Mouse (Mus musculus): ENCODE data around the gene Olfr805.

The Olfr805 gene

DNA sequence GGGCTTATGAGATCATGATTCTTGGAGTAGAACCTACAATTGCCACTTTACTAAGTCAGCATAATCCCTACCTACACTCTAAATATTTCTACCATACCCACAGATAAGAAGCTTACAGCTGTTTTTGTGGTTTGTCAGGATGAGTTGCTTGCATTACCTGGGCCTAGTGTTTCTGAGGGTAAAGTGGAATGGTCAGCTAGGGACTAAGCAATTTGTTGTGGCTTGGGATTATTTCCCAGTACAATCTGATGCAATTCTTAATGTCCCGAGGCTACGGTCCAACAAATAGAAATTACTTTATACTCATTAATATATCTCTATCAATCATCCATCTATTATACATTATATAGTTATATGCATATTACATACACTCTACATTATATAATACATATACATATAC, at the start of gene Olfr805:
TSS of gene Olfr805 (minus strand) at position 101 of the 400 bp plus-strand sequence.
- POLR2A ChIA-PET = interaction anchor here in 1 of 4 experiments (0.6 kb wide), 1 partner anchor 189 kb away, joined by 3 read pairs; no protein-coding TSS in a partner anchor

DNA sequence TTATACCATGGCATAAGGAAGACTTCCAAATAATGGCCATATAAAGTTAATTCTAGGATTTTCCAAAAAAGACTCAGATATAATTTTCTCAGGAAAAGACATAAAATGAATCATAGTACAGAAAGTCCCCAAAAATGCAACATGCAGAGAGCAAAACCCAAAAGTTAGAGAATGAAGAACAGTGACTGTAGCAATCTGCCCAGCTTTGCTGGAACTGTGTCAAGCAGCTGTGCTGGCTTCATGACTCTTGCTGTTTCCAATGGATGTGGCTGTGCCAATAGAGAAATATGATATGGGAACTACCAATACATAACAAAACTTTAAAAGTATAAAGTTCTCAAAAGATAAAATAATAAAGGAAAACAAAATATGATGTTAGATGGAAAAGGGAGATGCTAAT, 48.9 kb upstream of the Olfr805 start:
- POLR2A ChIA-PET = no interaction called here
- CTCF ChIA-PET = no interaction called here

More for the DNA sequence above, at the start of gene Olfr805:
- CTCF ChIA-PET = no interaction called here

GRCm38 (mm10) chr10:129774338-129774737, 45.2 kb upstream of the Olfr805 start, which contains the start of gene Olfr809:
Olfr809 (plus strand) TSS chr10:129774638.
- POLR2A ChIA-PET = no interaction called here
- CTCF ChIA-PET = no interaction called here

GRCm38 (mm10) chr10:129765182-129765581, 36.0 kb upstream of the Olfr805 start, which contains the start of gene Olfr808:
Olfr808 (plus strand) TSS chr10:129765482.
- POLR2A ChIA-PET = no interaction called here
- CTCF ChIA-PET = no interaction called here

DNA sequence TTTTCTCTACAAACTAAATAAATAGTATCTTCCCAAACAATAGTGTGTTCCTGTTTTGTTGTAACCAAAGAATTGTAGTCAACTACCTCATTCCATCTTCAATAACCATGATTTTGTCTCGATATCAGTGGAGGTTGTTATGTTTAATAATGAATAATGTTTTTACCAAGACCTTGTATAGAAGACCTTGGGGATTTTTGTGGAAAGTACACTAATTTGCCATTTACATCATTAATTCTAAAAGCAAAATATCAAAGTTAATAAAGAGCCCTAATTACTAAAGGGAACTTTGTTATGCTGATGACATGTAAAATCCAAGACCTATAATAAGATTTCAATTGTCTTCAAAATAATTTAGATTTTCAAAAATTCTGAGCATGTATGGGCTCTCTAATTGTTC, 28.5 kb upstream of the Olfr805 start, which contains the start of gene Olfr807:
TSS of gene Olfr807 (minus strand) at position 101 of the 400 bp plus-strand sequence.
- POLR2A ChIA-PET = no interaction called here
- CTCF ChIA-PET = no interaction called here

- CTCF ChIA-PET = no interaction called here
- POLR2A ChIA-PET = no interaction called here
Measured at GRCm38 (mm10) chr10:129741821-129742220, 12.6 kb upstream of the Olfr805 start, which contains the start of gene Olfr806. Olfr806 (minus strand) TSS chr10:129741921.

- ChIA-PET CTCF (no interaction called here), POLR2A (no interaction called here)
Measured at GRCm38 (mm10) chr10:129702910-129703309, 26.3 kb downstream of the Olfr805 start, which contains the start of gene Olfr804. Olfr804 (plus strand) TSS chr10:129703210.

GRCm38 (mm10) chr10:129694186-129694585, 35.0 kb downstream of the Olfr805 start, which contains the start of gene Olfr803:
Olfr803 (minus strand) TSS chr10:129694286.
- ChIA-PET CTCF (no interaction called here), POLR2A (no interaction called here)

GRCm38 (mm10) chr10:129688069-129688468, 41.1 kb downstream of the Olfr805 start, which contains the start of gene Olfr802:
Olfr802 (minus strand) TSS chr10:129688169.
- ChIA-PET POLR2A (interaction anchor here in 1 of 4 experiments (0.6 kb wide), 1 partner anchor 744 kb away, joined by 3 read pairs; no protein-coding TSS in a partner anchor), CTCF (interaction anchor here in 1 of 4 experiments (0.6 kb wide), 1 partner anchor 8 kb away, joined by 3 read pairs; no protein-coding TSS in a partner anchor)

- POLR2A ChIA-PET = no interaction called here
- CTCF ChIA-PET = no interaction called here
Measured at GRCm38 (mm10) chr10:129673765-129674164, 55.4 kb downstream of the Olfr805 start, which contains the start of gene Olfr801. Olfr801 (minus strand) TSS chr10:129673865.

Measured in embryonic stem cell, embryonic (primary cell).